Mouse (Mus musculus): Measurements from ENCODE around the gene Top3a. TPM values are rescaled to one million over a fixed set of nuclear protein-coding genes. Genes with fewer than 3 reads are reported as not detected.

The Top3a gene
- polyA plus RNA-seq, 1 experiment = 20.4 TPM

DNA sequence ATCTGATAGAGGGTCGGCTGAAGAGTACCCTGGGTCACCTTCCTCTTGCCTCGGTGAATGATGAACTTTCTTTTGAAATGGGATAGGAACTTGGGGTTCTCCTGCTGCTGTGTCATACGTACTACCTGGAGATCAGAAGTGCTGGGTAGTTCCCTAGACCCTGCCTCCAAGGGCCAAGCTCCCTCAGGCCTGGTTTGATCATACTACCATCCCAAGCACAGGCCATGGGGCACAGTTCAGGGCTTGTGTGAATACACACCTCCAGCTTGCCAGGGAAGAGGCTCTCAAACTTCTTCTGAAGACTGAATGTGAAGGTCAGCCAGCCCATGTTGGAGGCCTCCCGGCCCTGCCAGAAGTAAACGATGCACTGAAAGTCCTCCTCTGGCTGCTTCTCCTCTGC, 61.3 kb downstream of the Top3a start:
- Histone ChIP-seq H3K4me1 (ENCODE audit: control insufficient read depth, insufficient read depth, low read length) (no peaks in the 10 kb centered on the region), H3K27me3 (ENCODE audit: control insufficient read depth, insufficient read depth, low read length, poor library complexity, severe bottlenecking) (no peaks in the 10 kb centered on the region), H3K36me3 (ENCODE audit: control insufficient read depth, insufficient read depth, low read length, poor library complexity, severe bottlenecking) (no peaks in the 10 kb centered on the region; the same call in none of the 2 replicates), H3K9me3 (replicated peaks; ENCODE audit: control insufficient read depth, insufficient read depth, low read length, poor library complexity, severe bottlenecking) (no peaks in the 10 kb centered on the region), H3K9ac (ENCODE audit: low read depth, poor library complexity, severe bottlenecking) (no peak overlapping the region), H3K27ac (ENCODE audit: insufficient read depth, low read length) (no peak overlapping the region), H3K4me3 (ENCODE audit: low read depth, low read length) (no peak overlapping the region)
- TF ChIP-seq EP300 (IDR thresholded peaks at IDR 0.05; ENCODE audit: insufficient read depth, low read depth, low read length) (no peak), CTCF (IDR thresholded peaks at IDR 0.05; ENCODE audit: low read depth, low read length) (no peak), POLR2A (IDR thresholded peaks at IDR 0.05; ENCODE audit: insufficient read depth, low read length) (no peak)

DNA sequence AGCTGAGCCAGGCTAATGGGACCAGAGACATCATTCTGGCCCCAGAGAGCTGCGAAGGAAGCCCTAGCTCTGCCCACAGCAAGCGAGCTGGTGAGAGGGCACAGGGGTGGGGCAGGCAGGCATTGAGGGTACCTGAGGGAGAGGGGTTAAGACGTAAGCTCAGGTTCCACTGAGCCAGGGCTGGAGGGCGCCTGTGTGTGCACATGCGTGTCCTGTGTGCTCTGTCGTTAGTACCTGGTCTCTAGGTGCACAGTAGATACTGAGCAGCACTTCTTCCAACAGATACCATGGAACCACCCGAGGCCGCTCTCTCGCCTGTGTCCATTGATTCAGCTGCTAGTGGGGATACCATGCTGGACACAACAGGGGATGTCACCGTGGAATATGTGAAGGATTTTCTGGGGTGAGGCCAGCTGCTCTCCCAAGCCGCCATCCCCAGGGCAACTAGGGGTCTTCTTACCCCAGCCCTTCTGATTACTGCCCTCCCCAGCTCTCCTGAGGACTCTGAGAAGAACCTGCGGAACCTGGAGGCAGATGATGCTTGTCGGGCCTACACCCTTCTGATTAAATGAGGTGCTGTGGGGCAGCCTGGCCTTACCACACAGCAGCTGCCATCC, 64.4 kb downstream of the Top3a start:
- Histone ChIP-seq H3K4me3 (ENCODE audit: low read depth, low read length) (no peak overlapping the region), H3K36me3 (ENCODE audit: control insufficient read depth, insufficient read depth, low read length, poor library complexity, severe bottlenecking) (no peaks in the 10 kb centered on the region; the same call in none of the 2 replicates), H3K27me3 (ENCODE audit: control insufficient read depth, insufficient read depth, low read length, poor library complexity, severe bottlenecking) (no peaks in the 10 kb centered on the region)

DNA sequence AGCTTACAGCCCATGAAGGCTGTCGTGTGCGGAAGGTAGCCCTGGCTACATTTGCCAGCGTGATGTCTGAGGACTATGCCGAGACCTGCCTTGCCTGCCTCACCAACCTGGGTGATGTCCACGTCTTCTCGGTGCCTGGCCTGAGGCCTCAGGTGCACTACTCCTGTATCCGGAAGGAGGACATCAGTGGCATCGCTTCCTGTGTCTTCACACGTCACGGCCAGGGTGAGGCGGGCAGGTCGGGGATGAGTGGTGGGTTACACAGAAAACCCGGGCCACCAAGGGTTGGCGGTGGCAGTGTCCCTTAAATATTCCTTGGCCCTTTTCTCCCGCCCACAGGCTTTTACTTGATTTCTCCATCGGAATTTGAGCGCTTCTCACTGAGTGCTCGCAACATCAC, 65.1 kb downstream of the Top3a start:
- TF ChIP-seq POLR2A (IDR thresholded peaks at IDR 0.05; ENCODE audit: insufficient read depth, low read length) = no peak
- no peak for TF ChIP-seq CTCF (IDR thresholded peaks at IDR 0.05; ENCODE audit: low read depth, low read length)
- no peak for TF ChIP-seq EP300 (IDR thresholded peaks at IDR 0.05; ENCODE audit: insufficient read depth, low read depth, low read length)
- H3K27ac ChIP-seq (ENCODE audit: insufficient read depth, low read length) = no peak overlapping the region
- H3K4me1 ChIP-seq (ENCODE audit: control insufficient read depth, insufficient read depth, low read length) = no peaks in the 10 kb centered on the region
- H3K4me3 ChIP-seq (ENCODE audit: low read depth, low read length) = no peak overlapping the region
- peaks cover 1% of the 10 kb centered on the region for H3K36me3 ChIP-seq (ENCODE audit: control insufficient read depth, insufficient read depth, low read length, poor library complexity, severe bottlenecking)
- no peaks in the 10 kb centered on the region for H3K9me3 ChIP-seq (replicated peaks; ENCODE audit: control insufficient read depth, insufficient read depth, low read length, poor library complexity, severe bottlenecking)
- H3K27me3 ChIP-seq (ENCODE audit: control insufficient read depth, insufficient read depth, low read length, poor library complexity, severe bottlenecking) = no peaks in the 10 kb centered on the region
- H3K9ac ChIP-seq (ENCODE audit: low read depth, poor library complexity, severe bottlenecking) = no peak overlapping the region

More for the DNA sequence above, 64.4 kb downstream of the Top3a start:
- Histone ChIP-seq H3K9ac (ENCODE audit: low read depth, poor library complexity, severe bottlenecking) (no peak overlapping the region), H3K27ac (ENCODE audit: insufficient read depth, low read length) (no peak overlapping the region), H3K9me3 (replicated peaks; ENCODE audit: control insufficient read depth, insufficient read depth, low read length, poor library complexity, severe bottlenecking) (no peaks in the 10 kb centered on the region), H3K4me1 (ENCODE audit: control insufficient read depth, insufficient read depth, low read length) (no peaks in the 10 kb centered on the region)
- TF ChIP-seq POLR2A (IDR thresholded peaks at IDR 0.05; ENCODE audit: insufficient read depth, low read length) (no peak), CTCF (IDR thresholded peaks at IDR 0.05; ENCODE audit: low read depth, low read length) (no peak), EP300 (IDR thresholded peaks at IDR 0.05; ENCODE audit: insufficient read depth, low read depth, low read length) (no peak)

DNA sequence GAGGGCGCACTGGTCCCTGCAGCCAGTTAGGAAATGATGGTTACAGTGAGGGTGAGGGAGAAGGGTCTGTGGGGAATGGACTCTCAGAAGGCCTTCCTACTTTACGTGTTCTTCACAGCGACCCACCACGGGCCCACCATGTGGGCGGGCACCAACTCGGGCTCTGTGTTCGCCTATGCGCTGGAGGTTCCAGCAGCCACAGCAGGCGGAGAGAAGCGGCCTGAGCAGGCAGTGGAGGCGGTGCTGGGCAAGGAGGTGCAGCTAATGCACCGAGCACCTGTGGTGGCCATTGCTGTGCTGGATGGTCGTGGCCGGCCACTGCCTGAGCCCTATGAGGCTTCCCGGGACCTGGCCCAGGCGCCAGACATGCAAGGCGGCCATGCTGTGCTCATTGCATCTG, 65.9 kb downstream of the Top3a start:
- no peak overlapping the region for H3K9ac ChIP-seq (ENCODE audit: low read depth, poor library complexity, severe bottlenecking)

DNA sequence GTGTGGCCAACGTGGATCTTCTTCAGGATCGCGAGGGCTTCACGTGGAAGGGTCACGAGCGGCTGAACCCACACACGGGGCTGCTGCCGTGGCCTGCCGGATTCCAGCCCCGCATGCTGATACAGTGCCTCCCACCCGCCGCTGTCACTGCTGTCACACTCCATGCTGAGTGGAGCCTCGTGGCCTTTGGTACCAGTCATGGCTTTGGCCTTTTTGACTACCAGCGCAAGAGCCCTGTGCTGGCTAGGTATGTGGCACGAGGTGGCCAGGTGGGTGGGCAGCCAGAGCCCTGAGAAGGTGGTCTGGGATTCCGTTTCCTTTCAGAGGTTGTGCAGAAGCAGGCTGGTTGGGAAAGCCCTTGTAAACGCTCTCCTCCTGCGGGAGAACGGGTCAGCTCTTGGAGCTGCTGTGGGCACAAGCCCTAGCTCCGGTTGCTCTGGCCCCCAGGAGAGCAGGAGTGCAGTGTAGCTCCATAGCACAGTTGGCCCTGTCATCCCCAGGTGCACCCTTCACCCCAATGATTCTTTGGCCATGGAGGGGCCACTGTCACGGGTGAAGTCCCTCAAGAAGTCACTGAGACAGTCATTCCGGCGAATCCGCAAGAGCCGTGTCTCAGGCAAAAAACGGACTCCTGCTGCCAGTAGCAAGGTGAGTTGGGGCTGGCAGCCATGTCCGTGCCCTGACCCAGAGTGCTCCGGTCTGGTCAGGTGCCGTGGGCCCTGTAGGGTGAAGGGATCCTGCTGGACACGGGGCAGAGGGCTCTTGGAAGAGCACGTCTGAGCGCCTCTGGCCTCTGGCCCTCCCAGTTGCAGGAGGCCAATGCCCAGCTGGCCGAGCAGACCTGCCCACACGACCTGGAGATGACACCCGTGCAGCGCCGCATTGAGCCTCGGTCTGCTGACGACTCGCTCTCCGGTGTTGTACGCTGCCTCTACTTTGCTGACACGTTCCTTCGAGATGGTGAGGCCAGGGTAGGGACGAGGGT, 67.4 kb downstream of the Top3a start:
- Histone ChIP-seq H3K9ac (ENCODE audit: low read depth, poor library complexity, severe bottlenecking) (no peak overlapping the region), H3K9me3 (replicated peaks; ENCODE audit: control insufficient read depth, insufficient read depth, low read length, poor library complexity, severe bottlenecking) (no peaks in the 10 kb centered on the region), H3K4me1 (ENCODE audit: control insufficient read depth, insufficient read depth, low read length) (no peaks in the 10 kb centered on the region), H3K27me3 (ENCODE audit: control insufficient read depth, insufficient read depth, low read length, poor library complexity, severe bottlenecking) (no peaks in the 10 kb centered on the region), H3K4me3 (ENCODE audit: low read depth, low read length) (no peak overlapping the region), H3K27ac (ENCODE audit: insufficient read depth, low read length) (no peak overlapping the region), H3K36me3 (ENCODE audit: control insufficient read depth, insufficient read depth, low read length, poor library complexity, severe bottlenecking) (peaks cover 5% of the 10 kb centered on the region)
- TF ChIP-seq CTCF (IDR thresholded peaks at IDR 0.05; ENCODE audit: low read depth, low read length) (no peak), EP300 (IDR thresholded peaks at IDR 0.05; ENCODE audit: insufficient read depth, low read depth, low read length) (no peak)

More for the DNA sequence above, 65.9 kb downstream of the Top3a start:
- peaks cover 5% of the 10 kb centered on the region for H3K36me3 ChIP-seq (ENCODE audit: control insufficient read depth, insufficient read depth, low read length, poor library complexity, severe bottlenecking)
- no peak overlapping the region for H3K4me3 ChIP-seq (ENCODE audit: low read depth, low read length)
- no peaks in the 10 kb centered on the region for H3K9me3 ChIP-seq (replicated peaks; ENCODE audit: control insufficient read depth, insufficient read depth, low read length, poor library complexity, severe bottlenecking)
- no peaks in the 10 kb centered on the region for H3K27me3 ChIP-seq (ENCODE audit: control insufficient read depth, insufficient read depth, low read length, poor library complexity, severe bottlenecking)
- H3K27ac ChIP-seq (ENCODE audit: insufficient read depth, low read length) = no peak overlapping the region
- no peak for TF ChIP-seq CTCF (IDR thresholded peaks at IDR 0.05; ENCODE audit: low read depth, low read length)
- no peak for TF ChIP-seq POLR2A (IDR thresholded peaks at IDR 0.05; ENCODE audit: insufficient read depth, low read length)
- TF ChIP-seq EP300 (IDR thresholded peaks at IDR 0.05; ENCODE audit: insufficient read depth, low read depth, low read length) = no peak
- no peaks in the 10 kb centered on the region for H3K4me1 ChIP-seq (ENCODE audit: control insufficient read depth, insufficient read depth, low read length)

DNA sequence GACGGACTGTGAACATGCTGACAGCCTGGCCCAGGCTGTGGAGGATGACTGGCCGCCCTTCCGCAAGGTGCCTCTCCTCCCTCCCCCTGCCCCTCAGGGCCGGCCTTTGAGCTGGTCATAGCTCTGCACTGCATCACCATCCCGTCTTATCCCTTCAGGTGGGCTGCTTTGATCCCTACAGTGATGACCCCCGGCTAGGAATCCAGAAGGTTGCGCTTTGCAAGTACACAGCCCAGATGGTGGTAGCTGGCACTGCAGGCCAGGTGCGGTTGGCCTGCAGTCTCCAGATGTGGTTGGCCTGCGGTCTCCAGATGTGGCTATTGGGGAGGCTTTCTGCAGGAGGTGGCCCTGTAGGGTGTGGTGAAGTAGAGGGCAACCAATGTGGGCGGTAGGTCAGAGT, 68.5 kb downstream of the Top3a start:
- H3K4me3 ChIP-seq (ENCODE audit: low read depth, low read length) = no peak overlapping the region
- peaks cover 5% of the 10 kb centered on the region; the same call in 1 of the 2 replicates for H3K36me3 ChIP-seq (ENCODE audit: control insufficient read depth, insufficient read depth, low read length, poor library complexity, severe bottlenecking)
- no peaks in the 10 kb centered on the region for H3K27me3 ChIP-seq (ENCODE audit: control insufficient read depth, insufficient read depth, low read length, poor library complexity, severe bottlenecking)
- no peaks in the 10 kb centered on the region for H3K9me3 ChIP-seq (replicated peaks; ENCODE audit: control insufficient read depth, insufficient read depth, low read length, poor library complexity, severe bottlenecking)
- H3K27ac ChIP-seq (ENCODE audit: insufficient read depth, low read length) = no peak overlapping the region
- H3K9ac ChIP-seq (ENCODE audit: low read depth, poor library complexity, severe bottlenecking) = no peak overlapping the region
- H3K4me1 ChIP-seq (ENCODE audit: control insufficient read depth, insufficient read depth, low read length) = no peaks in the 10 kb centered on the region
- TF ChIP-seq EP300 (IDR thresholded peaks at IDR 0.05; ENCODE audit: insufficient read depth, low read depth, low read length) (no peak), CTCF (IDR thresholded peaks at IDR 0.05; ENCODE audit: low read depth, low read length) (no peak), POLR2A (IDR thresholded peaks at IDR 0.05; ENCODE audit: insufficient read depth, low read length) (no peak)

All from ES-Bruce4 (cell line).